Comparison of ENCODE assay signal across 8 mouse cellular contexts in the genomic region with DNA sequence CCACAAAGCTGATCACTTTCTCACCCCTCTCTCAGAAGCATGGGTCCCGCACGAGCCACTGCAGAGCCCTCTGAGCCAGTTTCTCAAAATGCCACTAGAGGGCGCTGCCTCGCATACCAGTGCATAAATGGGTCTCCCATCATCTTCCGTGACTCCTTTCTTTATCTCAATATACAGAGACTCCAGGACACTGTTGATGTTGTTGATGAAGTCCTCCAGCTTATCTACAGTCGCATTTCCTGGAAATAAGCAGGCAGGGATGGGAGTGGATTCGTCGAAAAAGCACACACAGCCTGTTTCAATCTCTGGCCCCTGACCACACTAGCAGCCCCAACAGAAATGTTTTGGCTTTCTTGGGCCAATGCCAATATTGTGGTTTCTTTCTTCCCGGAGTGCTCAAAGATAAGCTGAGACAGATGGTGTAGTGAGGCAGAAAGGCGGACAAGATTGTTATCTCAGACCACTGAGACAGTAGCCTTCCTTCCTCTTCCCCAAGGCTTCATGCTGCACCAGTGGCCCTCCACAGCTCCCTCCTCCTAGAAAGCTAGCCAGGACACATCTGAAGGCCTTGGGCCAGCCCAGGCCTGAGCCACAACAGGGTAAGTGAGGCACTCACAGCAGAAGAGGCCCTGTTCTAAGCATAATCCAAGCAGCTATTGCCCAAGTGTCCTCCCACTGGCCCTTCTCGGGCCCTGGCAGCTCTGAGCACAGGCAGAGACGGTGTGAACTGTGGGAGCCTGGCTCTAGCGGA. TPM values are rescaled to one million over a fixed set of nuclear protein-coding genes. Genes with fewer than 3 reads are reported as not detected.
DNase-seq lines count a peak whose midpoint lies in the region; ATAC-seq lines count a peak whose summit lies in the region.

No protein-coding gene starts in this region.

- 26% methylated on average over 13 of the region's 13 CpGs for WGBS in intestine, embryonic 14.5 days

- H3K9ac ChIP-seq in intestine, embryonic 14.5 days (ENCODE audit: low read length), result no peak overlapping the region

- H3K36me3 ChIP-seq in intestine, embryonic 14.5 days (ENCODE audit: control insufficient read depth, insufficient read depth, low read length), result peaks cover 38% of the 10 kb centered on the region

- intact Hi-C loops in left cerebral cortex, postnatal 25 days (cut with DNase I), result loop anchor here (1.0 kb wide), 1 partner anchor 109 kb away; no protein-coding TSS in a partner anchor

- no peaks in the 10 kb centered on the region for H3K27me3 ChIP-seq in intestine, embryonic 14.5 days (replicated peaks; ENCODE audit: control insufficient read depth, insufficient read depth, low read length)

- peak; percentile 83 to 94 for DNase-seq in adrenal gland, adult (ENCODE audit: inconsistent age in 2 of 2, low spot score in 1 of 2)
- peak; percentile 87 for DNase-seq in embryo, embryonic 10.5 days (ENCODE audit: low spot score)
- peak; percentile 50 for DNase-seq in gastrocnemius, postnatal 25 days
- DNase-seq in intestine, embryonic 14.5 days (ENCODE audit: low spot score), result peak; percentile 82
- DNase-seq in left cerebral cortex, postnatal 25 days (ENCODE audit: low spot score in 2 of 2), result peak; percentile 77 to 78
- peak; percentile 83 for DNase-seq in mesoderm, embryonic 11.5 days (ENCODE audit: low read depth, low spot score)
- peak; percentile 35 to 58 for DNase-seq in right cerebral cortex, postnatal 36 days (ENCODE audit: low spot score in 2 of 2)
- DNase-seq in urinary bladder, postnatal 4 days (ENCODE audit: low spot score in 2 of 2), result peak; percentile 60 to 81

- H3K4me1 ChIP-seq in intestine, embryonic 14.5 days (replicated peaks; ENCODE audit: control insufficient read depth, insufficient read depth, low read length), result peaks cover 20% of the 10 kb centered on the region

- H3K4me2 ChIP-seq in intestine, embryonic 14.5 days (ENCODE audit: low read length), result no peak overlapping the region

- ATAC-seq in intestine, embryonic 14.5 days (replicated peaks; ENCODE audit: low FRiP score, low TSS enrichment, low read depth), result peak; percentile 67

- H3K9me3 ChIP-seq in intestine, embryonic 14.5 days (ENCODE audit: control insufficient read depth, low read length), result no peaks in the 10 kb centered on the region

- peak overlapping the region; percentile 64; the same call in 1 of the 2 replicates for H3K27ac ChIP-seq in intestine, embryonic 14.5 days (ENCODE audit: low read depth)

- H3K4me3 ChIP-seq in intestine, embryonic 14.5 days (ENCODE audit: low read depth, low read length), result no peak overlapping the region

RNA-seq across cellular contexts. Expression of a gene that starts 19.2 kb away (rescaled TPM):
- total RNA-seq in gastrocnemius, postnatal 25 days (2021), result 1 to 10 TPM; 9.3 TPM
- polyA plus RNA-seq in intestine, embryonic 14.5 days (2014; fragmentation: Nextera tagmentation; extraction: Ambion mirVana), result 128 and 130 TPM in 2 replicates
- total RNA-seq in left cerebral cortex, postnatal 25 days (2021), result 10 to 100 TPM; 12.8 to 13.4 TPM

RNA-seq across cellular contexts. Expression of a gene that starts 27.7 kb away (rescaled TPM):
- 1 to 10 TPM; 4.1 to 4.5 TPM for total RNA-seq in gastrocnemius, postnatal 25 days (2021)
- polyA plus RNA-seq in intestine, embryonic 14.5 days (2014; fragmentation: Nextera tagmentation; extraction: Ambion mirVana), result 9.9 and 13.0 TPM in 2 replicates
- 1 to 10 TPM; 3.8 to 4.7 TPM for total RNA-seq in left cerebral cortex, postnatal 25 days (2021)
